Mouse (Mus musculus): ENCODE data around the gene Gm13277. TPM values are rescaled to one million over a fixed set of nuclear protein-coding genes. Genes with fewer than 3 reads are reported as not detected.
"Not testable (repeated sequence)": the region's sequence is repeated elsewhere in the genome, so short reads cannot be mapped to it uniquely, and the experiment has no call there.

Gm13277 gene
- not detected in 2 replicates for polyA plus RNA-seq (2016; fragmentation: Nextera tagmentation; extraction: Ambion mirVana)

- not testable (repeated sequence) for DNase-seq (ENCODE audit: low spot score); H3K27ac ChIP-seq (replicated peaks); H3K27me3 ChIP-seq (ENCODE audit: low read depth, poor library complexity, severe bottlenecking); H3K4me1 ChIP-seq; H3K9me3 ChIP-seq (replicated peaks); H3K36me3 ChIP-seq; H3K4me3 ChIP-seq
- 0% methylated on average over 4 of the region's 28 CpGs for WGBS
Measured at GRCm38 (mm10) chr4:88788402-88788801, at the start of gene Gm13277. Gm13277 (plus strand) TSS chr4:88788632.

GRCm38 (mm10) chr4:88739036-88739435 lies 49.4 kb upstream of the Gm13277 start:
- Histone ChIP-seq H3K4me3 (no peak overlapping the region), H3K27ac (replicated peaks) (no peak overlapping the region), H3K36me3 (no peaks in the 10 kb centered on the region), H3K27me3 (ENCODE audit: low read depth, poor library complexity, severe bottlenecking) (no peaks in the 10 kb centered on the region), H3K9me3 (replicated peaks) (no peaks in the 10 kb centered on the region), H3K4me1 (no peaks in the 10 kb centered on the region)
- DNase-seq (ENCODE audit: low spot score): no peak
- WGBS: 89% methylated on average over 6 of the region's 6 CpGs

GRCm38 (mm10) chr4:88741426-88741825 lies 47.0 kb upstream of the Gm13277 start:
- no peaks in the 10 kb centered on the region for H3K27me3 ChIP-seq (ENCODE audit: low read depth, poor library complexity, severe bottlenecking)
- no peaks in the 10 kb centered on the region for H3K36me3 ChIP-seq
- H3K4me3 ChIP-seq: no peak overlapping the region
- H3K27ac ChIP-seq (replicated peaks): no peak overlapping the region
- WGBS: 90% methylated on average over 4 of the region's 4 CpGs
- DNase-seq (ENCODE audit: low spot score): no peak
- H3K9me3 ChIP-seq (replicated peaks): no peaks in the 10 kb centered on the region
- peaks cover 8% of the 10 kb centered on the region for H3K4me1 ChIP-seq

GRCm38 (mm10) chr4:88742771-88743371 lies 45.6 kb upstream of the Gm13277 start:
- DNase-seq (ENCODE audit: low spot score): no peak
- Histone ChIP-seq H3K27me3 (ENCODE audit: low read depth, poor library complexity, severe bottlenecking) (no peaks in the 10 kb centered on the region), H3K4me1 (peaks cover 8% of the 10 kb centered on the region), H3K36me3 (no peaks in the 10 kb centered on the region), H3K4me3 (no peak overlapping the region), H3K27ac (replicated peaks) (no peak overlapping the region), H3K9me3 (replicated peaks) (no peaks in the 10 kb centered on the region)
- WGBS: 82% methylated on average over 7 of the region's 7 CpGs

GRCm38 (mm10) chr4:88744207-88744606 lies 44.2 kb upstream of the Gm13277 start:
- no peaks in the 10 kb centered on the region for H3K27me3 ChIP-seq (ENCODE audit: low read depth, poor library complexity, severe bottlenecking)
- H3K27ac ChIP-seq (replicated peaks): no peak overlapping the region
- no peak for DNase-seq (ENCODE audit: low spot score)
- H3K9me3 ChIP-seq (replicated peaks): no peaks in the 10 kb centered on the region
- H3K4me3 ChIP-seq: no peak overlapping the region
- 85% methylated on average over 3 of the region's 3 CpGs for WGBS
- peaks cover 8% of the 10 kb centered on the region for H3K4me1 ChIP-seq
- H3K36me3 ChIP-seq: no peaks in the 10 kb centered on the region

- peaks cover 8% of the 10 kb centered on the region for H3K4me1 ChIP-seq
- H3K27ac ChIP-seq (replicated peaks): no peak overlapping the region
- no peaks in the 10 kb centered on the region for H3K27me3 ChIP-seq (ENCODE audit: low read depth, poor library complexity, severe bottlenecking)
- H3K4me3 ChIP-seq: no peak overlapping the region
- no peaks in the 10 kb centered on the region for H3K36me3 ChIP-seq
- 68% methylated on average over 6 of the region's 6 CpGs for WGBS
- H3K9me3 ChIP-seq (replicated peaks): no peaks in the 10 kb centered on the region
- no peak for DNase-seq (ENCODE audit: low spot score)
Measured at GRCm38 (mm10) chr4:88749926-88750325, 38.5 kb upstream of the Gm13277 start.

GRCm38 (mm10) chr4:88754818-88755340 lies 33.6 kb upstream of the Gm13277 start, which contains the start of gene Gm13271:
Gm13271 (plus strand) TSS chr4:88754868.
- H3K4me1 ChIP-seq: peaks cover 11% of the 10 kb centered on the region
- H3K27me3 ChIP-seq (ENCODE audit: low read depth, poor library complexity, severe bottlenecking); DNase-seq (ENCODE audit: low spot score); H3K4me3 ChIP-seq; H3K27ac ChIP-seq (replicated peaks); H3K36me3 ChIP-seq; H3K9me3 ChIP-seq (replicated peaks): not testable (repeated sequence)
- WGBS: 70% methylated on average over 15 of the region's 15 CpGs

GRCm38 (mm10) chr4:88756581-88757513 lies 31.6 kb upstream of the Gm13277 start:
- peak overlapping the region; percentile 63 for H3K4me3 ChIP-seq
- H3K27ac ChIP-seq (replicated peaks): peak overlapping the region; percentile 86
- peaks cover 13% of the 10 kb centered on the region for H3K4me1 ChIP-seq
- not testable (repeated sequence) for H3K27me3 ChIP-seq (ENCODE audit: low read depth, poor library complexity, severe bottlenecking); H3K9me3 ChIP-seq (replicated peaks); H3K36me3 ChIP-seq
- peak; percentile 50 for DNase-seq (ENCODE audit: low spot score)
- 13% methylated on average over 29 of the region's 31 CpGs for WGBS

- H3K27me3 ChIP-seq (ENCODE audit: low read depth, poor library complexity, severe bottlenecking); H3K9me3 ChIP-seq (replicated peaks); H3K36me3 ChIP-seq: not testable (repeated sequence)
- Histone ChIP-seq H3K4me1 (peaks cover 14% of the 10 kb centered on the region), H3K27ac (replicated peaks) (peak overlapping the region; percentile 86), H3K4me3 (peak overlapping the region; percentile 63)
- WGBS: under 1% methylated on average over 21 of the region's 21 CpGs
- DNase-seq (ENCODE audit: low spot score): peak; percentile 87
Measured at GRCm38 (mm10) chr4:88757628-88758031, 30.8 kb upstream of the Gm13277 start.

GRCm38 (mm10) chr4:88758751-88759150 lies 29.7 kb upstream of the Gm13277 start:
- not testable (repeated sequence) for H3K4me3 ChIP-seq; H3K9me3 ChIP-seq (replicated peaks); DNase-seq (ENCODE audit: low spot score); H3K27ac ChIP-seq (replicated peaks); H3K27me3 ChIP-seq (ENCODE audit: low read depth, poor library complexity, severe bottlenecking); H3K36me3 ChIP-seq
- peaks cover 17% of the 10 kb centered on the region for H3K4me1 ChIP-seq
- WGBS: 91% methylated on average over 9 of the region's 9 CpGs

GRCm38 (mm10) chr4:88759610-88760268 lies 28.7 kb upstream of the Gm13277 start, which contains the start of gene Gm13283:
Gm13283 (plus strand) TSS chr4:88760119.
- WGBS: 25% methylated on average over 10 of the region's 14 CpGs
- H3K4me3 ChIP-seq: peak within 1 kb of the TSS; percentile 44
- H3K27me3 ChIP-seq (ENCODE audit: low read depth, poor library complexity, severe bottlenecking); H3K36me3 ChIP-seq; H3K27ac ChIP-seq (replicated peaks); H3K9me3 ChIP-seq (replicated peaks); DNase-seq (ENCODE audit: low spot score): not testable (repeated sequence)
- peaks cover 17% of the 10 kb centered on the region for H3K4me1 ChIP-seq

- H3K9me3 ChIP-seq (replicated peaks); H3K27me3 ChIP-seq (ENCODE audit: low read depth, poor library complexity, severe bottlenecking); H3K36me3 ChIP-seq; H3K27ac ChIP-seq (replicated peaks): not testable (repeated sequence)
- peak; percentile 77 for DNase-seq (ENCODE audit: low spot score)
- H3K4me1 ChIP-seq: peaks cover 17% of the 10 kb centered on the region
- WGBS: under 1% methylated on average over 26 of the region's 28 CpGs
- H3K4me3 ChIP-seq: peak overlapping the region; percentile 44
Measured at GRCm38 (mm10) chr4:88760431-88760830, 28.0 kb upstream of the Gm13277 start.

Measured in midbrain, embryonic 10.5 days (tissue).